Mouse (Mus musculus) forelimb bud, embryonic 11.5 days (tissue): ENCODE results near the gene Stk10.
"Not testable (repeated sequence)": the region's sequence is repeated elsewhere in the genome, so short reads cannot be mapped to it uniquely, and the experiment has no call there.

Experiments
- DNase-seq: peaks from one replicate; pipeline ENCODE4 v3.0.0-alpha.2; 2012; ENCODE audit warnings: low read depth, low spot score

Stk10 gene

GRCm38 (mm10) chr11:32532765-32533481 lies at the start of gene Stk10:
TSS of gene Stk10 (plus strand) at chr11:32533305.
- DNase-seq = peak; percentile 72

GRCm38 (mm10) chr11:32485290-32485689 lies 47.8 kb upstream of the Stk10 start:
- DNase-seq = no peak

- DNase-seq = peak; percentile 4
These were observed 46.5 kb upstream of the Stk10 start for GRCm38 (mm10) chr11:32486621-32487020.

DNA sequence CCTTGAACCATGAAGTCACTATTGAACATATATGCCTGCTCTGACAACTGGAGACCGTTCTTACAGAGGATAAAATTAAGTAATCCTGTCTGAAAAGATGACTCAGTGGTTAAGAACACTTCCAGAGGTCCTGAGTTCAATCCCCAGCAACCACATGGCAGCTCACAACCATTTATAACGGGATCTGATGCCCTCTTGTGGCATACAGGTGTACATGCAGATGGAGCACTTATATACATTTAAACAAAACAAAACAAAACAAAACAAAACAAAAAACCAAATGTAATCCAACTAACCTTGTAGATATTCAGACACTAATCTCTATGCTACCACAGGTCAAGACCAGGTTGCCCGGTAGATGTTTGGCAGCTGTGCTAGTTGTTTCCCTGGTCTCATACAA lies 45.6 kb upstream of the Stk10 start:
- DNase-seq = no peak

DNA sequence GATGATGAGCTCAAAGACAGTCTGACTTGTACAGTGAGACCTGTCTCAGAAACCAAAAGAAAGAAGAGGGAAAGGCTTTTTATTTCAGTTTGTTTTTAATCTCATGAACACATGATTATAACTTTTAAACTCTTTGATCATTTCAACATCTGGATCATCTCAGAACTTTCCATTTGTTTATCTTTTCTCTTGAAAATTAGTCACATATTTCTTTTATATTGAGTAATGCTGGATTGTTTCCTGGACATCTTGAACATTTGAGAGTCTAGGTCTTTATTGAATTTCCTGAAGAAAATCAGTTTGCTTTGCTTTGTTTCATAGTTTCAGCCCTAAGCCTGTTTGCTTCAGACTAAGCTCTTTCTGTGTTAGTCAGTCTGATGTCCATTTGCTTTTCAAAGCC lies 44.8 kb upstream of the Stk10 start:
- no peak for DNase-seq

DNA sequence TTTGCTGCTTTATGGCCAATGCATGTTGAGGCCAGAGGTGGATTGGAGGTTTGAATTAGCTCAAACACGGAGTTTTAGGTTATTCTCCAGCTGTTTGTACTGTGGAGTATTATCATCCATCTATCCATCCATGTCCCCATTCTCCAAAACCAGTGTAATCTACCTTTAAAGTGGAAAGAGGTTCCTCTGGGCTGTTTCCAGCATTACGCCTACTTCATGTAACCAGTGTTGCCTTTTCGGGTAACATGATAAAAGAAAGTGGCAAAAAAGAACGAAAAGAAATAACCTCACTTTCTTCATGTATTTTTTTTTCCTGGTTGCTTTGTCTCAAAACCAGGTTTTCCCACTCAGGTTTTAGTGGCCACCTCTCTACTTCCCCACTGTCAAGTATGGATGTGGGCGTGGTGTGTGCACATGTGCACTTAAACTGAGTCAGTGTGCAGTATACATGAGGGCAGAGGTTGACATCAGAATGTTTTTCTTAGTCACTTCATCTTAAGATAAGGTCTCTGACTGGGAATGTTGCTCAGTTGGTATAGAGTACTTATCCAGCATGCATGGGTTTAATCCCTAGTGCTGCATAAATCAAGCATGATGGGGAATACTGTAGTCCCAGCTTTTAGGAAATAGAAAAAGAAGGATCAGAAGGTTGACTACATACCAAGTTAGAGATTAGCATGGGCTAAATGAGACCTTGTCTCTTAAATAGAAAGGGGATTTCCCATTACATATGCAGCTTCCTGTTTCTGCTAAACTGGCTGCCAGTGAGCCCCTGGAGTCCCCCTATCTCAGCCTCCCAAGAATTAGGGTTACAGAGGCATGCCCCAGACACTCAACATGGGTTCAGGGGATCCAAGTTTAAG lies 44.1 kb upstream of the Stk10 start:
- no peak for DNase-seq

GRCm38 (mm10) chr11:32491079-32491478 lies 42.0 kb upstream of the Stk10 start:
- DNase-seq = no peak

DNA sequence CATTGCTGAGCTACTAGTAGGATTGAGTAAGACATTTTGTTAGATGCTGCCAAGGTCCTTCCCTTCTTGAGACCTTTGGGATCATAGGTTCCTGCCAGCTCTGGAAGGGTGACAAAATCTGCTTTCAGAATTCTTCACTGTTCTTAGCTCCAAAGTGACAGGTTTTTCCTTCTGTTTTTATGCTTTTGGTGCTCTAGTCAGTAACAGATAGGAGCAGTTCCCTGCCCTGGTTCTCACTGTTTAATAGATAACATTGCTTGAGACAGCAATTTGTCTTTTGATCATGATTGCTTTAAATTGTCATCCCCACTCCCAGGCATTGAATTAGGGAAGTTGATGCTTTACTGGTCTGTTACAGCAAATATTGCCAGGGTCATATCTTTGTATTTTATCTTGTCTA lies 39.8 kb upstream of the Stk10 start:
- DNase-seq = no peak

DNA sequence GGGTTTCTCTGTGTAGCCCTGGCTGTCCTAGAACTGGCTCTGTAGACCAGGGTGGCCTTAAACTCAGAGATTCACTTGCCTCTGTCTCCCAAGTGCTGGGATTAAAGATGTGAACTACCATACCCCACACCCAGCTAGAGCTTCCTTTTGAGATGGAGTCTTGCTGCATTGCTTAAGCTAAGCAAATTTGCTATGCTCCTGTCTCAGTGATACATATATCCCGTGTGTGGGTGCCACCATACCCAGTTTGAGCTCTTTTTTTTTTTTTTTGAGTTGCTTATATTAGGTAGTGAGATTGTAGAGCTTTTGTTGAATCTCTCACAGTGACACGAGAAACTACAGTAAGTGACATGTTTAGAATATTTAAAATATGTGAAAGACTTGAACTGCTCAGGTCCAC lies 37.8 kb upstream of the Stk10 start:
- no peak for DNase-seq

- DNase-seq = no peak
These were observed 34.2 kb upstream of the Stk10 start for GRCm38 (mm10) chr11:32498757-32499535.

DNA sequence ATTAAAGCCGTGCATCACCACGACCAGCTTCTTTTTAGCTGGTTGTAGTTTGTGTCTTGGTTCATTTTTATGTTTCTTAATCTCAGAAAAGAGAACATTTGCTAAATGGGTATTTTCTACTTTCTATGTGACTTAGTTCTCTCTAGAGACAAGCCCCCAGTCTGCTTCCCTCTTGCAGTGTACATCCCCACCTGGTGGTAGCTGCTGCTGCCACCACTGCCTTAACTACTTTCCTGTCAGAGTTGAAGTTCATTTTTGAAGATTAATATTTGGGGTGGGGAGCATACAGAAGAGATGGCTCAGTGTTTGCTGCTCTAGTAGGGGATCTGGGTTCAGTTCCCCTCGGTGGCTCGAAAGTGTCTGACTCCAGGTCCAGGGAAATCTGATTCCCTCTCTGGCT lies 33.2 kb upstream of the Stk10 start:
- DNase-seq = no peak

- no peak for DNase-seq
These were observed 29.4 kb upstream of the Stk10 start for GRCm38 (mm10) chr11:32503711-32504110.

GRCm38 (mm10) chr11:32505091-32505739 lies 27.9 kb upstream of the Stk10 start:
- no peak for DNase-seq

GRCm38 (mm10) chr11:32510930-32511329 lies 22.2 kb upstream of the Stk10 start:
- DNase-seq = no peak

GRCm38 (mm10) chr11:32514853-32515252 lies 18.3 kb upstream of the Stk10 start:
- DNase-seq = not testable (repeated sequence)

- DNase-seq = no peak
These were observed 17.0 kb upstream of the Stk10 start for GRCm38 (mm10) chr11:32516091-32516490.

GRCm38 (mm10) chr11:32516916-32517712 lies 16.0 kb upstream of the Stk10 start:
- no peak for DNase-seq

GRCm38 (mm10) chr11:32518770-32519169 lies 14.3 kb upstream of the Stk10 start:
- DNase-seq = no peak

- no peak for DNase-seq
These were observed 13.8 kb upstream of the Stk10 start for GRCm38 (mm10) chr11:32519354-32519753.

DNA sequence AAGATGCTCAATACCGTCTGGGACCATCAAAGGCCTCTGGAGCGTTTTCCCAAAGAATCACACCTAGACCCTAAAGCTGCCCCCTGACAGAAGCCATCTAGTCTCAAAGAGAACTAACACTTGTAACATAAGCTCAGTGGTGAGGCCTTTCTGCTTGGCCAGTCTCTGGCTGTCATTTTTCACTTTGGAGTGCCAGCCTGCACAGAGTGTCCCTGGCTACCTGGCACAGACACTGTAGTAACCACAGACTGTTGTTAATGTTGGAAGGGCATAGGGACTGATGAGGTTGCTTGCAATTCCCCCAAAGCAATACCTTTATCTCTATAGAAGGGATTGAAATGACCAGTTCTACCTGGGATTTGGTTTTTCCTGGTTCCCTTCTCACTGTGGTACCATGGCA lies 11.9 kb upstream of the Stk10 start:
- DNase-seq = no peak
